In genomic region chr17:52569584-52570270, GRCm38 (mm10) we compare ENCODE assay signal across 10 mouse cellular contexts. TPM values are rescaled to one million over a fixed set of nuclear protein-coding genes. Genes with fewer than 3 reads are reported as not detected.
A peak's percentile ranks its signal among the peaks of the same experiment; 100 is the strongest.
DNase-seq lines count a peak whose midpoint lies in the region; ATAC-seq and TF ChIP-seq lines count a peak whose summit lies in the region.
"Had no signal": no experiment of that assay in that cellular context is flagged by ENCODE, and none has a peak within 500 bp of the region (broad histone marks: within the 10 kb centered on the region; RNA-seq: fewer than 3 reads in every experiment).

No protein-coding gene starts in this region.

- H3K4me3 ChIP-seq in intestine, postnatal 0 days (ENCODE audit: low read depth, low read length), result no peak overlapping the region
- no peak overlapping the region for H3K4me3 ChIP-seq in intestine, embryonic 16.5 days (ENCODE audit: low read length)
- no peak overlapping the region for H3K4me3 ChIP-seq in ES-E14 (ENCODE audit: insufficient read depth in 1 of 2, low read depth in 1 of 2, low read length in 2 of 2, poor library complexity in 1 of 2, severe bottlenecking in 1 of 2)
- no peak overlapping the region for H3K4me3 ChIP-seq in neural tube, embryonic 15.5 days (replicated peaks)
- H3K4me3 ChIP-seq: erythroblast, embryonic 14.5 days had no signal

- TF ChIP-seq CTCF in intestine, postnatal 0 days (IDR thresholded peaks at IDR 0.05; ENCODE audit: low read depth), result peak; percentile 50

- in situ Hi-C loops in ES-E14 (cut with MboI; ENCODE audit: low sequenced_read_pairs in 2 of 2, unreplicated experiment in 2 of 2), result loop anchor here (10.0 to 25.0 kb wide), 2 partner anchors 815 to 818 kb away; no protein-coding TSS in a partner anchor

- no peak overlapping the region for H3K9ac ChIP-seq in intestine, postnatal 0 days (ENCODE audit: low read depth, low read length)
- H3K9ac ChIP-seq in intestine, embryonic 16.5 days (ENCODE audit: low read depth, low read length), result no peak overlapping the region
- no peak overlapping the region for H3K9ac ChIP-seq in ES-E14 (ENCODE audit: insufficient read depth, low read depth, low read length, poor library complexity, severe bottlenecking)
- H3K9ac ChIP-seq in neural tube, embryonic 15.5 days (replicated peaks), result no peak overlapping the region

- no peak overlapping the region for H3K27ac ChIP-seq in intestine, postnatal 0 days (ENCODE audit: low read depth, low read length)
- H3K27ac ChIP-seq in intestine, embryonic 16.5 days (ENCODE audit: low read length), result no peak overlapping the region
- no peak overlapping the region for H3K27ac ChIP-seq in ES-E14 (ENCODE audit: insufficient read depth, low read depth, low read length, poor library complexity, severe bottlenecking)
- no peak overlapping the region for H3K27ac ChIP-seq in neural tube, embryonic 15.5 days (replicated peaks)

- DNase-seq in ES-E14 (ENCODE audit: low read depth, low spot score), result peak; percentile 12
- DNase-seq in layer of hippocampus, postnatal 10 days (ENCODE audit: low spot score in 2 of 2), result no peak
- no peak for DNase-seq in kidney, postnatal 14 days
- DNase-seq in layer of hippocampus, adult 9-10 months (ENCODE audit: low spot score), result no peak

- no peaks in the 10 kb centered on the region for H3K36me3 ChIP-seq in intestine, postnatal 0 days (ENCODE audit: control insufficient read depth, insufficient read depth)
- H3K36me3 ChIP-seq in intestine, embryonic 16.5 days (ENCODE audit: control insufficient read depth, insufficient read depth, low read length), result no peaks in the 10 kb centered on the region
- H3K36me3 ChIP-seq in ES-E14 (ENCODE audit: control insufficient read depth, insufficient read depth, low read length, poor library complexity, severe bottlenecking), result no peaks in the 10 kb centered on the region
- no peaks in the 10 kb centered on the region for H3K36me3 ChIP-seq in neural tube, embryonic 15.5 days

- H3K4me1 ChIP-seq in intestine, postnatal 0 days (replicated peaks; ENCODE audit: control insufficient read depth, insufficient read depth, low read length), result no peaks in the 10 kb centered on the region
- no peaks in the 10 kb centered on the region for H3K4me1 ChIP-seq in intestine, embryonic 16.5 days (ENCODE audit: control insufficient read depth, insufficient read depth, low read length)
- H3K4me1 ChIP-seq in ES-E14 (ENCODE audit: control insufficient read depth in 2 of 2, insufficient read depth in 2 of 2, low read length in 2 of 2, poor library complexity in 1 of 2), result no peaks in the 10 kb centered on the region
- H3K4me1 ChIP-seq in neural tube, embryonic 15.5 days, result no peaks in the 10 kb centered on the region

- H3K9me3 ChIP-seq in intestine, postnatal 0 days (ENCODE audit: control insufficient read depth), result no peaks in the 10 kb centered on the region
- no peaks in the 10 kb centered on the region for H3K9me3 ChIP-seq in intestine, embryonic 16.5 days (ENCODE audit: control insufficient read depth, low read length)
- H3K9me3 ChIP-seq in ES-E14 (ENCODE audit: control insufficient read depth, insufficient read depth, low read depth, low read length), result no peaks in the 10 kb centered on the region
- no peaks in the 10 kb centered on the region for H3K9me3 ChIP-seq in neural tube, embryonic 15.5 days (replicated peaks)

- no peak for ATAC-seq in intestine, postnatal 0 days
- no peak for ATAC-seq in intestine, embryonic 16.5 days
- peak; percentile 79 to 83; a peak in 3 of 4 replicates for ATAC-seq in hematopoietic stem cell, adult 5-6 weeks (replicated peaks in 1 of 2; ENCODE audit: insufficient read depth in 1 of 2, low FRiP score in 2 of 2, low TSS enrichment in 1 of 2, low read depth in 1 of 2, poor library complexity in 2 of 2, severe bottlenecking in 2 of 2)
- peak; percentile 92 for ATAC-seq in neural tube, embryonic 15.5 days (ENCODE audit: low FRiP score)

- 64% methylated on average over 4 of the region's 4 CpGs for WGBS in intestine, postnatal 0 days
- 60% methylated on average over 4 of the region's 4 CpGs for whole genome bisulfite sequencing in intestine, embryonic 16.5 days
- 73% methylated on average over 4 of the region's 4 CpGs for WGBS in neural tube, embryonic 15.5 days

- no peaks in the 10 kb centered on the region for H3K27me3 ChIP-seq in intestine, postnatal 0 days (replicated peaks; ENCODE audit: control insufficient read depth, insufficient read depth, low read length)
- no peaks in the 10 kb centered on the region for H3K27me3 ChIP-seq in intestine, embryonic 16.5 days (replicated peaks; ENCODE audit: control insufficient read depth, insufficient read depth, low read length)
- H3K27me3 ChIP-seq in neural tube, embryonic 15.5 days (replicated peaks), result no peaks in the 10 kb centered on the region

- no peak overlapping the region for H3K4me2 ChIP-seq in intestine, postnatal 0 days (replicated peaks; ENCODE audit: low read depth)
- no peak overlapping the region for H3K4me2 ChIP-seq in intestine, embryonic 16.5 days (ENCODE audit: low read depth, low read length)
- no peak overlapping the region for H3K4me2 ChIP-seq in neural tube, embryonic 15.5 days

TF ChIP-seq in ES-E14, 5 proteins besides CTCF, POLR2A, EP300 and RAD21:
- TF ChIP-seq MAFK (IDR thresholded peaks at IDR 0.05; ENCODE audit: insufficient read depth, low read depth, low read length), result no peak
- TF ChIP-seq ZNF384 (IDR thresholded peaks at IDR 0.05; ENCODE audit: low read depth, low read length), result no peak
- TF ChIP-seq ZC3H11A (IDR thresholded peaks at IDR 0.05; ENCODE audit: borderline replicate concordance, low read depth, low read length), result no peak
- TF ChIP-seq CHD2 (IDR thresholded peaks at IDR 0.05; ENCODE audit: low read depth, low read length), result no peak
- no peak for TF ChIP-seq HCFC1 (IDR thresholded peaks at IDR 0.05; ENCODE audit: borderline replicate concordance, insufficient read depth, low read length)

RNA-seq across cellular contexts. Expression of gene Kcnh8, which starts 32.8 kb away (rescaled TPM):
- 0.16 and 0.20 TPM in 2 replicates for polyA plus RNA-seq in intestine, postnatal 0 days (2015; fragmentation: Nextera tagmentation; extraction: Ambion mirVana)
- polyA plus RNA-seq in intestine, embryonic 16.5 days (2015; fragmentation: Nextera tagmentation; extraction: Ambion mirVana), result 0.27 and 0.33 TPM in 2 replicates
- 0.18 and 0.53 TPM in 2 replicates for total RNA-seq in ES-E14 (2012; rRNA removed)
- total RNA-seq in hematopoietic stem cell, adult 5-6 weeks (2017), result not detected in 2 replicates
- 4.1 and 4.2 TPM in 2 replicates for polyA plus RNA-seq in neural tube, embryonic 15.5 days (2015; fragmentation: Nextera tagmentation; extraction: Ambion mirVana)
- 1 to 10 TPM; 1.3 to 1.4 TPM for total RNA-seq in layer of hippocampus, postnatal 10 days (2021)
- total RNA-seq: neutrophil, adult 5-6 weeks had no signal
- polyA plus RNA-seq: erythroblast, embryonic 14.5 days had no signal

Comparison
In these comparisons a context has a peak if more than half of its experiments do, and no peak if none do; other contexts are left out.
1. ATAC-seq: peak in hematopoietic stem cell, adult 5-6 weeks (2 of 2) and neural tube, embryonic 15.5 days (single experiment); none in intestine, postnatal 0 days (single experiment) and intestine, embryonic 16.5 days (single experiment).